Comparison of ENCODE assay signal across 8 mouse cellular contexts in genomic region chr8:108885450-108885849, GRCm38 (mm10).
A peak's percentile ranks its signal among the peaks of the same experiment; 100 is the strongest.
DNase-seq lines count a peak whose midpoint lies in the region; ATAC-seq and TF ChIP-seq lines count a peak whose summit lies in the region.

No protein-coding gene starts in this region.

- DNase-seq in kidney, postnatal 0 days (ENCODE audit: low spot score) = no peak
- no peak for DNase-seq in left cerebral cortex, postnatal 25 days (ENCODE audit: low spot score in 2 of 2)
- no peak for DNase-seq in adrenal gland, postnatal 25 days

- H3K9me3 ChIP-seq in heart, embryonic 14.5 days (ENCODE audit: control insufficient read depth, low read length) = no peaks in the 10 kb centered on the region
- H3K9me3 ChIP-seq in heart, embryonic 12.5 days (replicated peaks) = no peaks in the 10 kb centered on the region
- H3K9me3 ChIP-seq in forebrain, embryonic 12.5 days = no peaks in the 10 kb centered on the region
- H3K9me3 ChIP-seq in kidney, postnatal 0 days (replicated peaks; ENCODE audit: low read length) = no peaks in the 10 kb centered on the region

- H3ac ChIP-seq in myocyte (ENCODE audit: control insufficient read depth, insufficient read length) = no peak overlapping the region

- no peak for ATAC-seq in heart, embryonic 14.5 days (ENCODE audit: insufficient number of reproducible peaks, insufficient read depth, low FRiP score, low read depth)
- no peak for ATAC-seq in heart, embryonic 12.5 days (ENCODE audit: insufficient number of reproducible peaks, low FRiP score)
- no peak for ATAC-seq in forebrain, embryonic 12.5 days (ENCODE audit: low FRiP score)
- 0 out of 2 replicates have a peak, but pooled peaks have one; percentile 27 for ATAC-seq in kidney, postnatal 0 days (replicated peaks; ENCODE audit: low FRiP score, low read depth)
- no peak for ATAC-seq in megakaryocyte-erythroid progenitor cell, adult 5-6 weeks (replicated peaks; ENCODE audit: low FRiP score, low TSS enrichment, poor library complexity, severe bottlenecking)

- H3K79me2 ChIP-seq in myocyte (ENCODE audit: control insufficient read depth, insufficient read depth) = peaks cover 7% of the 10 kb centered on the region

- intact Hi-C loops in left cerebral cortex, postnatal 25 days (cut with DNase I) = loop anchor here (5.0 kb wide), 3 partner anchors 93 to 532 kb away; no protein-coding TSS in a partner anchor

- no peak overlapping the region for H3K27ac ChIP-seq in heart, embryonic 14.5 days (replicated peaks in 1 of 2; ENCODE audit: control insufficient read depth in 1 of 2, insufficient read depth in 1 of 2, low read depth in 2 of 2, low read length in 2 of 2)
- H3K27ac ChIP-seq in heart, embryonic 12.5 days (ENCODE audit: poor library complexity, severe bottlenecking) = no peak overlapping the region
- H3K27ac ChIP-seq in forebrain, embryonic 12.5 days = 0 out of 2 replicates have a peak overlapping the region, but pooled peaks have one; percentile 42
- no peak overlapping the region for H3K27ac ChIP-seq in kidney, postnatal 0 days

- H3K4me3 ChIP-seq in heart, embryonic 14.5 days (ENCODE audit: control insufficient read depth in 1 of 2, insufficient read depth in 1 of 2, low read depth in 1 of 2, low read length in 2 of 2) = no peak overlapping the region
- no peak overlapping the region for H3K4me3 ChIP-seq in heart, embryonic 12.5 days
- H3K4me3 ChIP-seq in forebrain, embryonic 12.5 days (replicated peaks) = no peak overlapping the region
- no peak overlapping the region for H3K4me3 ChIP-seq in kidney, postnatal 0 days (replicated peaks; ENCODE audit: low read depth, low read length)
- no peak overlapping the region for H3K4me3 ChIP-seq in myocyte

- 0 out of 2 replicates have a peak overlapping the region, but pooled peaks have one; percentile 46 for H3K9ac ChIP-seq in heart, embryonic 14.5 days (ENCODE audit: low read length)
- H3K9ac ChIP-seq in heart, embryonic 12.5 days = no peak overlapping the region
- H3K9ac ChIP-seq in forebrain, embryonic 12.5 days = no peak overlapping the region
- H3K9ac ChIP-seq in kidney, postnatal 0 days (ENCODE audit: low read depth, low read length) = no peak overlapping the region

- no peak overlapping the region for H3K4me2 ChIP-seq in heart, embryonic 14.5 days (ENCODE audit: low read length)
- no peak overlapping the region for H3K4me2 ChIP-seq in heart, embryonic 12.5 days
- no peak overlapping the region for H3K4me2 ChIP-seq in forebrain, embryonic 12.5 days
- H3K4me2 ChIP-seq in kidney, postnatal 0 days (ENCODE audit: low read length) = no peak overlapping the region
- peak overlapping the region; percentile 39 for H3K4me2 ChIP-seq in myocyte (ENCODE audit: low read depth)

- peak; percentile 16 for TF ChIP-seq POLR2A in myocyte (IDR thresholded peaks at IDR 0.05; ENCODE audit: insufficient read length, low read depth)

- 66% methylated on average over 14 of the region's 14 CpGs for WGBS in heart, embryonic 14.5 days
- 77% methylated on average over 14 of the region's 14 CpGs for WGBS in heart, embryonic 12.5 days
- 41% methylated on average over 14 of the region's 14 CpGs for WGBS in forebrain, embryonic 12.5 days
- WGBS in kidney, postnatal 0 days = 45% methylated on average over 14 of the region's 14 CpGs

- TF ChIP-seq CTCF in kidney, postnatal 0 days (IDR thresholded peaks at IDR 0.05; ENCODE audit: low read depth) = no peak

- peaks cover 18 to 19% of the 10 kb centered on the region in 2 experiments for H3K4me1 ChIP-seq in heart, embryonic 14.5 days (ENCODE audit: control insufficient read depth in 2 of 2, insufficient read depth in 2 of 2, low read length in 2 of 2)
- H3K4me1 ChIP-seq in heart, embryonic 12.5 days (replicated peaks) = peaks cover 32% of the 10 kb centered on the region
- peaks cover 64% of the 10 kb centered on the region for H3K4me1 ChIP-seq in forebrain, embryonic 12.5 days
- peaks cover 15% of the 10 kb centered on the region for H3K4me1 ChIP-seq in kidney, postnatal 0 days (replicated peaks; ENCODE audit: insufficient read depth, low read length)

- H3K27me3 ChIP-seq in heart, embryonic 14.5 days (ENCODE audit: control insufficient read depth, insufficient read depth, low read length) = no peaks in the 10 kb centered on the region
- no peaks in the 10 kb centered on the region for H3K27me3 ChIP-seq in heart, embryonic 12.5 days (replicated peaks)
- H3K27me3 ChIP-seq in forebrain, embryonic 12.5 days = peaks cover 27% of the 10 kb centered on the region
- H3K27me3 ChIP-seq in kidney, postnatal 0 days (ENCODE audit: insufficient read depth, low read length) = no peaks in the 10 kb centered on the region
- H3K27me3 ChIP-seq in myocyte (ENCODE audit: control insufficient read depth, insufficient read depth, insufficient read length) = no peaks in the 10 kb centered on the region

- no peaks in the 10 kb centered on the region for H3K36me3 ChIP-seq in heart, embryonic 14.5 days (ENCODE audit: control insufficient read depth, insufficient read depth, low read length)
- H3K36me3 ChIP-seq in heart, embryonic 12.5 days = no peaks in the 10 kb centered on the region
- H3K36me3 ChIP-seq in forebrain, embryonic 12.5 days (replicated peaks) = no peaks in the 10 kb centered on the region
- H3K36me3 ChIP-seq in kidney, postnatal 0 days (ENCODE audit: insufficient read depth, low read length) = no peaks in the 10 kb centered on the region
- no peaks in the 10 kb centered on the region for H3K36me3 ChIP-seq in myocyte (ENCODE audit: control insufficient read depth, insufficient read depth)

TF ChIP-seq in myocyte, 11 proteins besides CTCF, POLR2A, EP300 and RAD21:
- TF ChIP-seq MYOG (IDR thresholded peaks at IDR 0.05; ENCODE audit: control insufficient read depth in 1 of 3, insufficient read depth in 1 of 3, insufficient read length in 2 of 3, low read depth in 2 of 3) = peak in 1 of 3 experiments; percentile 39
- peak in 1 of 3 experiments; percentile 28 for TF ChIP-seq MYOD1 (IDR thresholded peaks at IDR 0.05; ENCODE audit: control insufficient read depth in 1 of 3, insufficient read length in 2 of 3, low read depth in 2 of 3)
- no peak for TF ChIP-seq TCF12 (IDR thresholded peaks at IDR 0.05; ENCODE audit: insufficient read depth, poor library complexity, severe bottlenecking)
